Mouse (Mus musculus) heart, postnatal 0 days (tissue): ENCODE data around the gene Preb. TPM values are rescaled to one million over a fixed set of nuclear protein-coding genes. Genes with fewer than 3 reads are reported as not detected.

Experiments
- ATAC-seq: fragments of 200-750 bp; cut with Nextera tagmentation; 2 replicates; pipeline ENCODE4 v1.8.0; 2017; ENCODE audit warnings: low read depth, moderate number of reproducible peaks, moderate library complexity; ENCODE audit not compliant: insufficient read depth
- DNase-seq: peaks from one replicate; pipeline ENCODE4 v3.0.0-alpha.2; 2016; ENCODE audit warnings: low spot score
- H3K27ac ChIP-seq: fragments of 300-500 bp; sonication (generic); 2 replicates; pipeline ENCODE4 v1.5.1; 2014; ENCODE audit warnings: low read depth, mild to moderate bottlenecking
- H3K27me3 ChIP-seq: fragments of 300-500 bp; sonication (generic); 2 replicates; pipeline ENCODE4 v1.6.1; 2014; ENCODE audit warnings: low read length, mixed read lengths; ENCODE audit not compliant: control insufficient read depth, insufficient read depth
- H3K36me3 ChIP-seq: fragments of 300-500 bp; sonication (generic); replicated peaks from 2 replicates; pipeline ENCODE4 v1.6.1; 2014; ENCODE audit warnings: low read length, mixed read lengths; ENCODE audit not compliant: control insufficient read depth, insufficient read depth
- H3K4me1 ChIP-seq: fragments of 300-500 bp; sonication (generic); 2 replicates; pipeline ENCODE4 v1.6.1; 2014; ENCODE audit warnings: antibody characterized with exemption; ENCODE audit not compliant: control insufficient read depth, insufficient read depth
- H3K4me2 ChIP-seq: fragments of 300-500 bp; sonication (generic); 2 replicates; pipeline ENCODE4 v1.6.1; 2014; ENCODE audit warnings: low read depth, mild to moderate bottlenecking, low read length, moderate library complexity
- H3K4me3 ChIP-seq: fragments of 300-500 bp; sonication (generic); 2 replicates; pipeline ENCODE4 v1.5.1; 2014; ENCODE audit warnings: low read depth, low read length
- H3K9ac ChIP-seq: fragments of 300-500 bp; sonication (generic); replicated peaks from 2 replicates; pipeline ENCODE4 v1.6.1; 2014; ENCODE audit warnings: low read depth, low read length, mixed read lengths
- H3K9me3 ChIP-seq: fragments of 300-500 bp; sonication (generic); replicated peaks from 2 replicates; pipeline ENCODE4 v1.6.1; 2016; ENCODE audit warnings: low read length; ENCODE audit not compliant: control insufficient read depth
- CTCF ChIP-seq: IDR thresholded peaks from 2 replicates; pipeline ENCODE4 v1.5.1; 2016; ENCODE audit warnings: antibody characterized with exemption, control low read depth, low read depth
- EP300 ChIP-seq: IDR thresholded peaks from 2 replicates; pipeline ENCODE4 v1.6.1; 2016; ENCODE audit warnings: antibody characterized with exemption, low read depth
- WGBS: fragments of 180-500 bp; shearing (Covaris S2); extraction: QIAGEN DNeasy Blood & Tissue Kit; methylation state at CpG from one replicate; pipeline ENCODE4 v1.1.7; 2014; 5-methylcytosine and 5-hydroxymethylcytosine counted together
- polyA plus RNA-seq: library from polyadenylated mRNA; unstranded; fragments of >200 nt; fragmentation: Nextera tagmentation; extraction: Ambion mirVana; gene quantifications from 2 replicates; pipeline ENCODE4 v1.2.1, GENCODE M21; 2015
- total RNA-seq: library from RNA; depleted of rRNA; stranded (reverse); fragments of >200 nt; gene quantifications from 2 replicates; pipeline ENCODE4 v1.2.3, GENCODE M21; 2014; ENCODE audit warnings: low replicate concordance

The Preb gene
- total and polyA plus RNA-seq, 2 experiments from 2014 or later = 40.0 to 54.3 TPM

DNA sequence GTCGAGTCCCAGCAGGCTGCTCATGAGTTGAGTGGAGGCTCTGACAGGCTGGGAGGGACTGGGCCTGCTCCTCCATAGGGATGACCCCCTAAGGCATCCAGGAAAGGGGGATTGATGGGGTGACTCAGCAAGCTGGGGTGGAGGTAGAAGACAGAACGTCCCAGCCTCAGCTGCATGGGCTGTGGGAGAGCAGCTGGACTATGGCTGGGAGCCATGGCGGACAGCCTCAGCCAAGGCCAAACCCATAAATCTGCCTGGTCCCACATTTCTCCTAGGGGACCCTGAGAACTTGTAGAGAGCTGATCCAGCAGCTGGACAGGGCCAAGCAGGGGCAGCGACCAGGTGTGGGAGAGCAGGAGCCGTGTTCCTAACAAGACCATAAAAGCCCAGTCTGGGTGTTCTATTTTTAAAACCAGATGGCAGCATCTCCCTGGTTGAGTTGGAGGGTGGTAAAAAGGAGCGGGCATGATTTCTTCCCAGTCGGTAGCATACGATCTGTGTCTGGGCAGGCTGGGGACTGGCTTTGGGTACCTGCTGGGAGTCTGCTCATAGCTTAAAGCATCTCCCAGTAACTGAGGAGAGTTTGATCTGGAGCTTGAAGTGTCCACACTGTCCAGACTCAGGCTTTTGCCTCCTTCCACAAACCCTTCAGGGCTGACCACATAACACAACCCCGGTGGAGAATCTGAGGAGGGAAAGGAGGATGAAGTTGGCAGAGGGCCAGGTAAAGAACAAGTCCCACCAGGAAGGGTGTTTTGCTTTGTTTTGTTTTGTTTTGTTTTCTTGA is 14.9 kb upstream of the Preb start:
- DNase-seq = no peak
- no peak overlapping the region for H3K4me3 ChIP-seq
- no peak overlapping the region for H3K9ac ChIP-seq
- no peaks in the 10 kb centered on the region for H3K9me3 ChIP-seq
- 38% methylated on average over 9 of the region's 9 CpGs for WGBS
- H3K36me3 ChIP-seq = no peaks in the 10 kb centered on the region
- no peak for TF ChIP-seq CTCF
- no peak for TF ChIP-seq EP300
- ATAC-seq = peak; percentile 47; the same call in 1 of the 2 replicates
- H3K4me1 ChIP-seq = peaks cover 5% of the 10 kb centered on the region; the same call in 1 of the 2 replicates
- no peak overlapping the region for H3K27ac ChIP-seq
- no peaks in the 10 kb centered on the region for H3K27me3 ChIP-seq
- no peak overlapping the region for H3K4me2 ChIP-seq

DNA sequence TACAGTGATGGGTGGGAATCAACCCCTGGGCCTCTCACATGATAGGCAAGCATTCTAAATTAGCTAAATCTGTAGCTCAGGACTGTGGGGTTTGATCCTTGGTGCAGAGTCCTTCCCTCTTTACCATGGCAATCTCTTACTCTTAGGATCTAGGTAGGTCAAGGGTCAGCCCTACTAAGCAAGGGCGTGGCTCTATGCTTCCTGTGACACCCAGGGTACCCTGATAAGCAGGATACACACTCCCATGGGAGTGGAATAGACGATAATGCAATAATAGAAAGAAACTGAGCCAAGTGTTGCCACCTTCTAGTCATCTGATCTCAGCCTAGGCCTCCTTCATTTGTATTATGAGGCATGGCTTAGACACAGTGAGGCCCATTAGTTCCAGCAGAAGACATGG is 9.3 kb upstream of the Preb start:
- ATAC-seq (no peak), DNase-seq (no peak)
- Histone ChIP-seq H3K4me2 (no peak overlapping the region), H3K4me3 (no peak overlapping the region), H3K27ac (no peak overlapping the region), H3K36me3 (no peaks in the 10 kb centered on the region), H3K9ac (no peak overlapping the region), H3K9me3 (no peaks in the 10 kb centered on the region), H3K4me1 (no peaks in the 10 kb centered on the region), H3K27me3 (no peaks in the 10 kb centered on the region)
- WGBS = 64% methylated on average over 2 of the region's 2 CpGs
- TF ChIP-seq CTCF (no peak), EP300 (no peak)

- peak; percentile 20 for DNase-seq
- Histone ChIP-seq H3K27ac (0 out of 2 replicates have a peak within 1 kb of the TSS, but pooled peaks have one; percentile 11), H3K36me3 (no peaks in the 10 kb centered on the region), H3K4me3 (no peak within 1 kb of the TSS), H3K4me2 (no peak within 1 kb of the TSS), H3K9me3 (no peaks in the 10 kb centered on the region), H3K27me3 (no peaks in the 10 kb centered on the region), H3K9ac (no peak within 1 kb of the TSS), H3K4me1 (no peaks in the 10 kb centered on the region)
- no peak for TF ChIP-seq CTCF
- no peak for TF ChIP-seq EP300
- 42% methylated on average over 8 of the region's 8 CpGs for WGBS
- peak; percentile 44; the same call in 1 of the 2 replicates for ATAC-seq
Measured at GRCm38 (mm10) chr5:30968416-30968815, 8.3 kb upstream of the Preb start, which contains the start of gene Tcf23. Tcf23 (plus strand) TSS chr5:30968662.

GRCm38 (mm10) chr5:30966189-30966588 is 6.0 kb upstream of the Preb start:
- Histone ChIP-seq H3K27ac (no peak overlapping the region), H3K4me2 (no peak overlapping the region), H3K4me1 (0 out of 2 replicates have a peak, but pooled peaks cover 2% of the 10 kb centered on the region), H3K4me3 (no peak overlapping the region), H3K9me3 (no peaks in the 10 kb centered on the region), H3K27me3 (no peaks in the 10 kb centered on the region), H3K9ac (no peak overlapping the region), H3K36me3 (no peaks in the 10 kb centered on the region)
- DNase-seq = no peak
- TF ChIP-seq EP300 (no peak), CTCF (no peak)
- whole genome bisulfite sequencing = 85% methylated on average over 4 of the region's 4 CpGs
- no peak for ATAC-seq

GRCm38 (mm10) chr5:30963916-30964315 is 3.8 kb upstream of the Preb start:
- Histone ChIP-seq H3K27ac (no peak overlapping the region), H3K27me3 (no peaks in the 10 kb centered on the region), H3K9me3 (no peaks in the 10 kb centered on the region), H3K4me3 (no peak overlapping the region), H3K9ac (no peak overlapping the region), H3K36me3 (no peaks in the 10 kb centered on the region; the same call in 1 of the 2 replicates), H3K4me2 (no peak overlapping the region), H3K4me1 (peaks cover 9% of the 10 kb centered on the region)
- 89% methylated on average over 3 of the region's 3 CpGs for WGBS
- no peak for DNase-seq
- no peak for ATAC-seq
- TF ChIP-seq CTCF = no peak
- TF ChIP-seq EP300 = no peak
